Mouse (Mus musculus) cerebellum, adult 18-20 months (tissue): Measurements from ENCODE around the gene Tiam1.

ENCODE experiments used
- DNase-seq, 2 experiments: peaks; one replicate each; pipeline ENCODE4 v3.0.0; 2021

The Tiam1 gene

DNA sequence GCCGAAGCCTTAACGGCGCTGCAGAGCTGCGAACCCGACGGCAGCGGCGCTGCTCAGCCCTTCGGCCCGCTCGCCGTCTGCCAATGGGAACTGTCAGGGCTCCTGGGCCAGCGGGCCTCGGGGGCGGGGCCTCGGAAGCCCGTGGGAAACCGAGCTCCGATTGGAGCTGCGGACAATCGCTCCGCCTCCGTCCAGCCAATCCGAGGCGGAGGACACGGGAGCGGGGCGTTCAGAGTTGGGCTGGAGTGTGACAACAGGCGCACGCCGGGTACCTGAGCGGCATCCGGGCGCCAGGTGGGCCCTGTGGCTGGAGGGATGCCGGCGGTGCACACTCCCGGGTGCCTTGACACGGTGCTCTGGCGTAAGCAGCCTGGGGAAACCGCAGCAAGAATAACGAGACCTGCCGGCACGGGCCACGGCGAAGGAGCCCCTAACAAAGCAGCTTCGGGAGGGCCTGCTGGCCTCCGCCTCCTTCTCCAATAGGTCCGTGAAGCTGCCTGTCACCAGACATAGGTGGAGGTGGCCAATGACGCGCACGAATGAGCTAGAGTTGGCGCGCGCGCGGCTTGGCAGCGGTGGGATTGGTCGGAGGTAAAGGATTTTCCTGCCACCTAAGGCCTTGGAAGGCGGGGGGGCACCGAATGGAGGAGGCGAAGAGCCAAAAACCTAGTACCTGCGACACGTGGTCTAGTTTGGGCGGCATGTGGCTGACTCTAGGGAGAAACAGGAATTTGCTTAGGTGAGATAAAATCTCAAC is at the start of gene Tiam1:
Gene Tiam1 (minus strand): TSS at position 10 of the 757 bp plus-strand sequence.
- DNase-seq: peak; percentile 99 to 100

- DNase-seq: no peak
These were observed 47.7 kb upstream of the Tiam1 start for GRCm38 (mm10) chr16:90191289-90191688.

DNA sequence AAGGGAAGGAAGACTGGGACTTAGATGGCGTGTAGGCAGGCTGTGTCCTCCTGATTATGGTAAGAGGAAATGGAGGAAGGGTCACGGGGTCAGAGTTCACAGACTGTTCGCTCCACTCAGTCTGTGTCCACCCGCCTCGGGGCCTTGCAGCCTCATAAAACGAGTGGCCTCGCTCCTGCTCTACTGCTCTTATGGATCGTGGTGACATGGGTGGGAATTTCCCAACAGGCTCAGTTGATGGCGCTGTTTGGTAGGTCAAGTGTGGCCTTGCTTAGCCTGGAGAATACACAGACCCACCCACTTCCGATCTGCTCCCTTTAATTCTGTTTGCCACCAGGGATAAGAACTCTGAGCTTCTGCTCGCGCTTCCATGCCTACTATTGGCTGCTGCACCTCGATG is 43.9 kb upstream of the Tiam1 start:
- DNase-seq: no peak

DNA sequence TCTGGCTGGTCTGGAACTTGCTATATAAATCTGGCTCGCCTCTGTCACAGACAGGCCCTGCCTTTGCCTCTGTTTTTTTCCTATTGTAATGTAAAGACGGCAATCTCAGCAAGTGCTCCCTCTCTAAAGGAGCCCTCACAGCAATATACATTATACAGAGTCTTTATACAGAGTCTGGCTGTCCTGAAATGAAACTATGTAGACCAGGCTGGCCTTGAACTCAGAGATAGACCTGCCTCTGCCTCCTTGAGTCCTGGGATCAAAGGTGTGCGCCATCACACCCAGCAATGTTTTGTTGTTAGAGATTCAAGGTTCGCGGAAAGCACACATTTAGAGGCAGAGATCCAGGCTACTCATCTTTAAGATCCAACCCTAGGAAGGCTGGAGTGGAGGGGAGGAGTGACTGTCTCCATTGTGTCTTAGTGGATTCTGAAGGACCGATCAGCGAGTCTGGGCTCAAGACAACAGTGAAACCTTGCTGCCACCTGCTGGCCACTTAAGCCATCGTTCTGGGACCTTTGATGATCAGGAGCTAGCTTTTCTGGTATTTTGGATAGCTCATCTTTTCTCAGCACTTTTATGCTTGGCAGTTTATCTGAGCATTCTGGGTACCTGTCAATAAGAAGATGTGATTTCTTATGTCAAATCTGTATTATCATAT is 42.5 kb upstream of the Tiam1 start:
- peak; percentile 83 to 87 for DNase-seq

DNA sequence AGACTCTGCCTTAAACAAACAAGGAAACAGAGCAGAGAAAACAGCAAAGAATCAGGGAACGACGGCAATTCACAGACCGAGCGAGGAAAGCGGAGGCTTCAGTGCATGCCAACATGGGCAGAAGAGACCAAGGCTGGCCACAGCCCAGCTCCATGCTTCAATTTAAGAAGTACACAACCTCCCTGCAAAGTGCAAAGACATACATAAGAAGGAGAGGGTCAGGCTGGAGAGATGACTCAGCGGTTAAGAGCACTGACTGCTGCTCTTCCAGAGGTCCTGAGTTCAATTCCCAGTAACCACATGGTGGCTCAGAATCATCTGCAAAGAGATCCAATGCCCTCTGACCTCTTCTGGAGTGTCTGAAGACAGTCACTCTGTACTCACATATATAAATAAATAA is 40.6 kb upstream of the Tiam1 start:
- DNase-seq: no peak

- DNase-seq: peak; percentile 47 to 48
These were observed 38.1 kb upstream of the Tiam1 start for GRCm38 (mm10) chr16:90181673-90182072.

DNA sequence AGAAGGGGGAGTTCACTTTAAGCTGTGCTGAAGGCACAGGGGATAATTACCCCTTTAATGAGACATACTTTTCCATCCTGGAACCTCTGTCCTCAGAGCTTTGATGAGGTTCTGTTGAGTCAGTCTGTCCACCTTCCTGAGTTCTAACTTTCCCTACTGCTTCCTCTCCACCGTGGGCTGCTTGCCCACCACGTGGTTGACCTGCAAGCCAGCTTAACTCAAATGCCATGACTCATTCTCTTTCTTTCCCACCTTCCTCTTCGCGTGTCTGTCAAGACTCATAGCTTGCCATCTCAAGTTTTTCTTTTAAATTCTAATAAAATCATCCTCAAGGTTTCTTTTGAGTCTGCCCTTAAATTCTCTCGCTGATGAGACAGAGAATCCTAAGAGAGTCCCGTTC is 37.4 kb upstream of the Tiam1 start:
- no peak for DNase-seq

GRCm38 (mm10) chr16:90179892-90180291 is 36.3 kb upstream of the Tiam1 start:
- no peak for DNase-seq

GRCm38 (mm10) chr16:90178404-90178803 is 34.8 kb upstream of the Tiam1 start:
- no peak for DNase-seq

DNA sequence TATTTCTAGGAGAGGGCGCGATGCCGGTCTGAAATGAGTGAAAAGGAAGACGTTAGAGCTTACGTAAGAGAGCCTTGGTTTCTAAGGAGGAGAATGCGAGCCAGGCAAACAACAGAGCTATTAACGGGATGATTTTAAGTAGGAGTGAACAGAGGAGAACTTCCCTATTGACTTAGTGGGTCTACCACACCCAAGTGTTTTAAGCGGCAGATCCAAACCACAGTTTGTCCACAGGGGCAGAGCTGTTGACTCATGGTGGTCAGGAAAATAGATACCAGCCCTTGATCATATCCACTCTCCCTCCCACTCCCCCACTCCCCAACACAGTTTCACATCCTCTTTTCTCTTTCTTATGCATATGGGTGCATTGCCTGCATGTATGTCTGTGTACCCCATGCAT is 33.9 kb upstream of the Tiam1 start:
- DNase-seq: no peak

- no peak for DNase-seq
These were observed 32.9 kb upstream of the Tiam1 start for GRCm38 (mm10) chr16:90176472-90176871.

DNA sequence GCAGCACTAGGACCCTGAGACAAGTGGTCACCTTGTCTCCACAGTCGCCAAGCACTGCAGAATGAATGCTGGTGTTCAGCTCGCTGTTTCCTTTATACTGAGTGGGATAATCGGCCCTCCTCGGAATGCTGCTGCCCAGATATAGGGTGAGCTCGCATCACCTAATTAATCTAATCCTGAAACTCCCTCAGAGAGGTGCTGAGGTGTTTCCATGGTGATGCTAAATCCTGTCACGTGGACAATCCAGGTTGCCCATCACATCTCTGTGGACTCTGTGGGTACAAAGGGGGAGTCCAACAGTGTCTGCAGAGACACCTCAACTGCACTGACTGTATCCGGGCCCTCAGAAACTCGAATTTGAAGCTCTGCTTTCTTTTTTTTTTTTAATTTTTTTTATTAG is 27.8 kb upstream of the Tiam1 start:
- no peak for DNase-seq

- no peak for DNase-seq
These were observed 27.1 kb upstream of the Tiam1 start for GRCm38 (mm10) chr16:90170676-90171075.

DNA sequence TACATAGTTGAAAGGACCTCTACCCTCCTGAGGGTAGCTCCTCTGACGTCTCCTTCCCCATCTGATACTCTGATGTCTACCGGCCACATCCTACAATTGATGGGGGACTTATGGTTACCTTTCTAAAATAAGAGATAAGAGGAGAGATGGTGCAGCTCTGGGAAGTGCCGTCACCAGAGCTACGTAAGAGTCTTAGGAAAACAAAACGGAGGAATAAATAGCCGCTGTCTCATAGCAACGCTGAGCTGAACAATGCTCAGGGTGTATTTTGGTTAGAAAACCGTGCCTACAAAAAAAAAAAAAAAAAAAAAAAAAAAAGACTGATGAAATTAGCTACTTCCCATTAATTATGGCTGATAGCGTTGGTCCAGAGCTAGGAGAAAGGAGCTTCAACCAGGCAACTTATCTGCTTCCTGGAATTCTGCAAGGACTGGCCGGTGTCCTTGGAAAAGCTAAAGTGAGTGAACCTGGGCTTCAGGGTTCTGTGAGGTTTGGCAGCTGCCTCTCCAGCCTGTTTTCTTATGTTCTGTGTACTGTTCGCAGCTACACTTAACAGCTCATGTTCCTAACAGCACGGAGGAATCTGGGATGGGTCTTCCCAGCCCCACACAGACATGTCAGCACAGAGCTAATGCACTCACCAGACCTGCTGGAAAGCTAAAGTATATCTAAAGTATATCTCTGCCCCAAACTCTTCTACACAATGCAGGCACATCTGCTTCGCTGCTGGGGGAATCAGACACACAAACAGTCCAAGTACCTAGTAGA is 26.5 kb upstream of the Tiam1 start:
- DNase-seq: no peak

- peak; percentile 81 to 90 for DNase-seq
These were observed 24.1 kb upstream of the Tiam1 start for GRCm38 (mm10) chr16:90167646-90168045.

- no peak for DNase-seq
These were observed 21.9 kb upstream of the Tiam1 start for GRCm38 (mm10) chr16:90165435-90165834.

DNA sequence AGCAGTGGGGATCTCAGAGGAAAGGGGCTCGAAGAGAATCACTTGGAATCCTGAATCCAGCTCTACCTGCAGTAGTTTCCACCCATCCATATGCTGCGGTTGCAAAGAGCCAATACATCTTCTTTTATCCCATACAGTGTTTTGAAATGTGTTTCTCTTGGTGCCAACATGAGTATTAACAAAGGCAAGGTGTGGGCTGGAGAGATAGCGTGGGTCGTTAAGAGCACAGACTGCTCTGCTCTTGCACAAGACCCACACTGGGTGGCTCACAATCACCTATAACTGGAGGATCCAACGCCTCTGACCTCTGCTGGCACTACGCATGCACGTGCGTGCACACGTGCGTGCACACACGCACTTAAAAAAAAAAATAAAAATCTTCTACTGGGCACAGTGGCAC is 21.4 kb upstream of the Tiam1 start:
- DNase-seq: no peak

- no peak for DNase-seq
These were observed 11.5 kb upstream of the Tiam1 start for GRCm38 (mm10) chr16:90155080-90155479.

GRCm38 (mm10) chr16:90150820-90151219 is 7.3 kb upstream of the Tiam1 start:
- no peak for DNase-seq

GRCm38 (mm10) chr16:90150126-90150525 is 6.6 kb upstream of the Tiam1 start:
- DNase-seq: no peak

GRCm38 (mm10) chr16:90149335-90149734 is 5.8 kb upstream of the Tiam1 start:
- no peak for DNase-seq

- DNase-seq: no peak
These were observed 1.7 kb upstream of the Tiam1 start for GRCm38 (mm10) chr16:90145244-90145643.

DNA sequence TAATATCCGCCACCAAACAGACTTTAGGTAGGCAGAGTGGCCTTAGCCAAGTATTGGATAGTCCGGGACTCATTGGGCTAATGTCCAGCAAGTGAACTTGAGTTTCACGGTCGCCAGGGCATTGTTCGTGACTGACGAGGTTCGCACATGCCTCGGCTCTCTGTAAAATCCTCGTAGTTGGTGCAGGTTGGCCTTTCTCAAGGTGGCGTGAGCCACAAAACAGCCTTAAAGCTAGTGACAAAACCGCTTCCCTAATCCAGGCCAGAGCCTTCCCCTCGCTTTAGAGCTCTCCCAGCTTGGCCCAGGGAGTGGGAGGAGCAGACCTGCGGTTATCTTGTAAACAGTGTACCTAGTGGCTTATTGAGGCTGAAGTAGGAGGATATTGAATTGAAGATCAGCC is 972 bp upstream of the Tiam1 start:
- DNase-seq: no peak

DNA sequence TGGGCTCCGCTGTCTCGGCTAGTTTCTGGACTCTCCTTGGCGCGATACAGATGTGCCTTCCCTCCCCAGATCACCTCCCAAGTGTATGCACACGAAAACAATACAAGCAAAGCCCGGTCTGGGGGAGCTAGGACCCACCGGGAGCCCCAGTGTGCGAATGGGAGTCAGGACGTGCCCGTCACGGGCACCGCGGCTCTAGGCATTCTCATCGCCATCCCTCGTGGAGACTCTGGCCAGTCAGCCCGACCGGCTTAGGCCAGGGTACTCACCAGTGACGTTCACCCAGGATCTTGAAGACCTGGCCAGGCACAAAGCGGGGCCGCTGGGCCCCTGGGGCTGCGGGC is 181 bp downstream of the Tiam1 start:
- DNase-seq: no peak
